Mouse (Mus musculus) MEL (cell line): ENCODE data around the gene P2ry6. TPM values are rescaled to one million over a fixed set of nuclear protein-coding genes. Genes with fewer than 3 reads are reported as not detected.

Source experiments
- DNase-seq: peaks from one replicate; pipeline ENCODE4 v3.0.0; 2011; ENCODE audit warnings: low read depth, low spot score
- H3K27ac ChIP-seq: 2 replicates; pipeline ENCODE4 v1.5.1; 2012; ENCODE audit warnings: low read depth, mild to moderate bottlenecking, control low read depth, low read length, moderate library complexity; ENCODE audit not compliant: control insufficient read depth
- H3K27me3 ChIP-seq, 2 experiments: fragments of 150-350 bp in 1 of 2; sonication (generic) in 1 of 2; 2 replicates each; pipeline ENCODE4 v1.6.1; 2012; ENCODE audit warnings: low read length in 2 of 2, mild to moderate bottlenecking in 2 of 2, improper control_type of control experiment in 1 of 2, moderate library complexity in 1 of 2; ENCODE audit not compliant: insufficient read depth in 2 of 2, control insufficient read depth in 1 of 2
- H3K36me3 ChIP-seq, 2 experiments: 2 replicates each; pipeline ENCODE4 v1.6.1; 2012 to 2014; ENCODE audit warnings: low read length in 2 of 2, improper control_type of control experiment in 1 of 2, inconsistent platforms in 1 of 2, mild to moderate bottlenecking in 1 of 2; ENCODE audit not compliant: insufficient read depth in 2 of 2, control insufficient read depth in 1 of 2
- H3K4me1 ChIP-seq, 2 experiments: fragments of 150-350 bp in 1 of 2; sonication (generic) in 1 of 2; 2 replicates each; pipeline ENCODE4 v1.6.1; 2012; ENCODE audit warnings: low read length in 2 of 2, improper control_type of control experiment in 1 of 2, mild to moderate bottlenecking in 1 of 2; ENCODE audit not compliant: insufficient read depth in 2 of 2, control insufficient read depth in 1 of 2
- H3K4me3 ChIP-seq, 2 experiments: fragments of 150-350 bp in 1 of 2; sonication (generic) in 1 of 2; 2 replicates each; pipeline ENCODE4 v1.5.1; 2012; ENCODE audit warnings: low read depth in 2 of 2, low read length in 2 of 2, mild to moderate bottlenecking in 2 of 2, moderate library complexity in 2 of 2, control low read depth in 1 of 2, improper control_type of control experiment in 1 of 2; ENCODE audit not compliant: control insufficient read depth in 1 of 2, insufficient read depth in 1 of 2
- H3K79me2 ChIP-seq: 2 replicates; pipeline ENCODE4 v1.6.1; 2012; ENCODE audit warnings: mild to moderate bottlenecking, low read length, moderate library complexity; ENCODE audit not compliant: control insufficient read depth, poor library complexity, insufficient read depth
- H3K9ac ChIP-seq: 2 replicates; pipeline ENCODE4 v1.6.1; 2012; ENCODE audit warnings: low read depth, mild to moderate bottlenecking, control low read depth, low read length, moderate library complexity; ENCODE audit not compliant: control insufficient read depth, poor library complexity, severe bottlenecking
- H3K9me3 ChIP-seq: fragments of 150-350 bp; sonication (generic); replicated peaks from 2 replicates; pipeline ENCODE4 v1.6.1; 2012; ENCODE audit warnings: mild to moderate bottlenecking, low read length, improper control_type of control experiment, moderate library complexity; ENCODE audit not compliant: insufficient read depth
- CHD1 ChIP-seq: IDR thresholded peaks from 2 replicates; pipeline ENCODE4 v1.6.1; 2012; ENCODE audit warnings: low read depth, mild to moderate bottlenecking, inconsistent platforms, low read length, improper control_type of control experiment
- CTCF ChIP-seq, 3 experiments: IDR thresholded peaks in 2 of 3; conservative IDR thresholded peaks in 1 of 3; 2 replicates each; pipeline ENCODE4 v1.5.1; 2011 to 2012; ENCODE audit warnings: low read length in 3 of 3, low read depth in 2 of 3, mild to moderate bottlenecking in 2 of 3, improper control_type of control experiment in 1 of 3, inconsistent platforms in 1 of 3, mixed read lengths in 1 of 3, moderate library complexity in 1 of 3; ENCODE audit not compliant: control insufficient read depth in 1 of 3, insufficient read depth in 1 of 3, poor library complexity in 1 of 3, severe bottlenecking in 1 of 3
- EP300 ChIP-seq, 2 experiments: IDR thresholded peaks; 2 replicates each; pipeline ENCODE4 v1.6.1; 2011; ENCODE audit warnings: improper control_type of control experiment in 2 of 2, low read length in 2 of 2, low read depth in 1 of 2, mild to moderate bottlenecking in 1 of 2
- GATA1 ChIP-seq: IDR thresholded peaks from 2 replicates; pipeline ENCODE4 v1.6.1; 2011; ENCODE audit warnings: low read depth, low read length, improper control_type of control experiment
- HCFC1 ChIP-seq: IDR thresholded peaks from 2 replicates; pipeline ENCODE4 v1.6.1; 2012; ENCODE audit warnings: low read depth, mild to moderate bottlenecking, inconsistent platforms, low read length, improper control_type of control experiment, moderate library complexity
- MXI1 ChIP-seq: IDR thresholded peaks from 2 replicates; pipeline ENCODE4 v1.6.1; 2011; ENCODE audit warnings: mild to moderate bottlenecking, low read depth, low read length, improper control_type of control experiment
- POLR2A ChIP-seq, 2 experiments: IDR thresholded peaks; 2 replicates each; pipeline ENCODE4 v1.6.1; 2011 to 2012; ENCODE audit warnings: low read length in 2 of 2, mild to moderate bottlenecking in 2 of 2, control low read depth in 1 of 2, improper control_type of control experiment in 1 of 2, low read depth in 1 of 2, moderate library complexity in 1 of 2; ENCODE audit not compliant: control insufficient read depth in 1 of 2, insufficient read depth in 1 of 2, poor library complexity in 1 of 2
- RAD21 ChIP-seq: IDR thresholded peaks from 2 replicates; pipeline ENCODE4 v1.6.1; 2011; ENCODE audit warnings: mild to moderate bottlenecking, low read depth, low read length, improper control_type of control experiment
- RCOR1 ChIP-seq: IDR thresholded peaks from 2 replicates; pipeline ENCODE4 v1.6.1; 2012; ENCODE audit warnings: low read depth, mild to moderate bottlenecking, inconsistent platforms, low read length, improper control_type of control experiment
- SIN3A ChIP-seq: IDR thresholded peaks from 2 replicates; pipeline ENCODE4 v1.6.1; 2012; ENCODE audit warnings: low read length, improper control_type of control experiment, inconsistent platforms
- SMC3 ChIP-seq: IDR thresholded peaks from 2 replicates; pipeline ENCODE4 v1.6.1; 2011; ENCODE audit warnings: low read depth, low read length, improper control_type of control experiment
- TAL1 ChIP-seq: IDR thresholded peaks from 2 replicates; pipeline ENCODE4 v1.6.1; 2012; ENCODE audit warnings: mild to moderate bottlenecking, inconsistent platforms, low read length, moderate library complexity, mixed read lengths
- TCF12 ChIP-seq: IDR thresholded peaks from 2 replicates; pipeline ENCODE4 v1.6.1; 2014; ENCODE audit warnings: low read depth, mild to moderate bottlenecking, inconsistent platforms, low read length, improper control_type of control experiment, moderate library complexity
- ZC3H11A ChIP-seq: IDR thresholded peaks from 2 replicates; pipeline ENCODE4 v1.6.1; 2012; ENCODE audit warnings: low read depth, mild to moderate bottlenecking, inconsistent platforms, low read length, improper control_type of control experiment
- ZKSCAN1 ChIP-seq: IDR thresholded peaks from 2 replicates; pipeline ENCODE4 v1.6.1; 2012; ENCODE audit warnings: low read depth, mild to moderate bottlenecking, inconsistent platforms, low read length, improper control_type of control experiment, moderate library complexity
- ZNF384 ChIP-seq: IDR thresholded peaks from 2 replicates; pipeline ENCODE4 v1.6.1; 2012; ENCODE audit warnings: low read depth, mild to moderate bottlenecking, inconsistent platforms, low read length, improper control_type of control experiment
- polyA plus RNA-seq, 2 experiments: library from polyadenylated mRNA; stranded (reverse) in 1 of 2; unstranded in 1 of 2; fragments of >175 nt in 1 of 2; fragments of >200 nt in 1 of 2; gene quantifications; 2 replicates each; pipeline versions ENCODE4 v1.2.1 to v1.2.4; 2012; ENCODE audit warnings: low replicate concordance in 2 of 2, low read depth in 1 of 2; ENCODE audit not compliant: insufficient read length in 2 of 2, insufficient read depth in 1 of 2, missing spikeins in 1 of 2
- total RNA-seq: library from RNA; depleted of rRNA; stranded (reverse); fragments of 300-350 nt; gene quantifications from 2 replicates; pipeline ENCODE4 v1.2.3, GENCODE M21; 2012

P2ry6 gene
- total and polyA plus RNA-seq, 3 experiments, result not detected

DNA sequence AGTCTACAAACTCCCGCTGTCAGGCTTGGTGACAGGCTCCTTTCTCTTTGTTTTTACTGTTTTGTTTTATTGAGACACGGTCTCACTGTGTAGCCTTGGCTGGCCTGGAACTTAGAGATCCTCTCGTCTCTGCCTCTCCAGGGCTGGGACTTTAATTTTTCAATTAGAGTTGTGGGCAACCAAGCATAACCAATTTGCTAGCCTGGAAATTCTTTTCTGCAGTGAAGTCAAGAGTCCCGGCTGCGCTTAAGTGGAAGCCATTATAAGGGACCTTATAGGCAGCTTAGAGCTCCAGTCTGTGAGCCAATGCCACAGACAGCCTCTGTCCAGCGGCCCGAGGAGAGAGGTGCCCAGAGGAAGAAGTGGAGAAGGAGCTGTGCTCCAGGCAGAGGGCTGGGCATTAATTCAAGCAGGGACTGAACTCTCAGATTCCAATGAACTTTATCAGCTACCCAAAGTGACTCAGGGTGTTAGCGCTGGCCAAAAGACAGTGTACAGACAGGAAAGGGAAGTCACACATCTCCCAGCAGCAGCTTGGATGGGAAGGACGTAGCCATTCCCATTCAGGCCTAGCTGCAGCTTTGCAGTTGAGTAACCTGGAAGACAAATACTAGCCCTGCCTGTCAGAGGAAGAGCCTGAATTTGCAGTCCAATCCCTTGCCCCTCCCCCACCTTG is 16.3 kb upstream of the P2ry6 start:
- H3K4me1 ChIP-seq, result peaks cover 0 to 3% of the 10 kb centered on the region in 2 experiments; a peak in 2 of 4 replicates
- H3K9me3 ChIP-seq, result no peaks in the 10 kb centered on the region
- H3K36me3 ChIP-seq, result no peaks in the 10 kb centered on the region
- no peak overlapping the region for H3K27ac ChIP-seq
- no peaks in the 10 kb centered on the region for H3K79me2 ChIP-seq
- H3K9ac ChIP-seq, result no peak overlapping the region
- DNase-seq, result peak; percentile 57
- TF ChIP-seq ZKSCAN1 (no peak), TCF12 (no peak), EP300 (IDR thresholded peaks at IDR 0.05; ENCODE audit: low read depth in 1 of 2, low read length in 2 of 2) (peak in 1 of 2 experiments; percentile 66; a peak in 2 of 4 replicates), POLR2A (IDR thresholded peaks at IDR 0.05; ENCODE audit: control insufficient read depth in 1 of 2, insufficient read depth in 1 of 2, low read depth in 1 of 2, low read length in 2 of 2, poor library complexity in 1 of 2) (no peak), GATA1 (0 out of 2 replicates have a peak, but pooled peaks have one; percentile 35), RCOR1 (peak; percentile 25; the same call in 1 of the 2 replicates), RAD21 (no peak), CHD1 (no peak), TAL1 (peak; percentile 18; the same call in 1 of the 2 replicates), HCFC1 (no peak)
- no peaks in the 10 kb centered on the region for H3K27me3 ChIP-seq
- H3K4me3 ChIP-seq, result no peak overlapping the region

- Histone ChIP-seq H3K27ac (no peak overlapping the region), H3K79me2 (no peaks in the 10 kb centered on the region), H3K36me3 (no peaks in the 10 kb centered on the region), H3K4me1 (no peaks in the 10 kb centered on the region; a peak in 1 of 4 replicates), H3K27me3 (no peaks in the 10 kb centered on the region), H3K4me3 (no peak overlapping the region), H3K9me3 (no peaks in the 10 kb centered on the region), H3K9ac (no peak overlapping the region)
- TF ChIP-seq SIN3A, result no peak
- no peak for TF ChIP-seq ZNF384
- TF ChIP-seq SMC3, result peak; percentile 75
- no peak for TF ChIP-seq MXI1
- peak; percentile 71 for TF ChIP-seq ZC3H11A
- TF ChIP-seq RAD21, result peak; percentile 76
- TF ChIP-seq CTCF (IDR thresholded peaks at IDR 0.05 in 2 of 3, conservative IDR thresholded peaks at IDR 0.05 in 1 of 3; ENCODE audit: control insufficient read depth in 1 of 3, insufficient read depth in 1 of 3, low read depth in 2 of 3, low read length in 3 of 3, poor library complexity in 1 of 3, severe bottlenecking in 1 of 3), result peak; percentile 26 to 70 (median 54)
- DNase-seq, result peak; percentile 47
Observed at GRCm38 (mm10) chr7:100988092-100988491, 13.6 kb upstream of the P2ry6 start.
